Mouse (Mus musculus): Measurements from ENCODE around the gene Rcc1l.

DNA sequence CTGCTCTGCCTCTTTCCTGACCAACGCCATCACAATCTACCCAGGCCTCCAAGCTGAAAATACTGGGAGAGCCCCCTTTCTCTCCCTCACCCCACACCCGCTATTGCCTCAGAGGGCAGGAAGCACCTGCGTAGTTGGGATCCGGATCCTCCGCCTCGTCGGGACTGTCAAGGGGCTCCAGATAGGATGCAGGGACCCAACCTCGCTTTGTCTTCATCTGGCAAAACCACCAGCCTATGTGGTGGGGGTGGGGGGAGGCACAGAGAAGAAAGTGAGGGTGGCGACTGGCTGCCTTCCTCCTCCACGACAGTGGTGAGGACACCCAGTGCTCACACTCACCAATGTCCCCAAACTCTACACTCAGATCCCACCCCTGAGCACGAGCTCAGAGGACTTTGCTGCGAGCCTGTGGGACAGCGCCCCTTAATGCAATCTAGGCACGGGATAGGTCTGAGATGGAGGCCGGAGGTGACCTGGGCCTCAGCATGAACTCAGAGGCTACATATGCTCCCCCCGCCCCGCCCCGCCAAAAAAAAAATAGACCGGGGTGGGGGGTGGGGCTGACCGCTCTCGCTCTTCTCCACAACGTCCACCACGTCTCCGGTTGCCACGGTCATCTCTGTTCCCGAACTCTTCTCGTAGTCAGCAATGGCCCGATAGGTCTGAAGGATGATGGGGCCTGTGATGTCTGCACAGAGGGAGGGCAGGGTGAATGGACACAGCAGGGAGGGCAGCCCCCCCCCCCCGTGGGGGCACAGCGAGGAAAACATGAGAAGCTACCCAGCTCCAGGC lies 48.7 kb upstream of the Rcc1l start:
- TF ChIP-seq CTCF (IDR thresholded peaks at IDR 0.05; ENCODE audit: borderline replicate concordance, control insufficient read depth, extremely low read depth, insufficient read depth, low read length, poor library complexity) (no peak), POLR2A (IDR thresholded peaks at IDR 0.05; ENCODE audit: control insufficient read depth, extremely low read depth, insufficient read depth, low read length, poor library complexity) (no peak)

Measured in thymus, adult 2 months (tissue).